Comparison of ENCODE assay signal across 8 mouse cellular contexts in genomic region chr7:100264934-100265333, GRCm38 (mm10). TPM values are rescaled to one million over a fixed set of nuclear protein-coding genes. Genes with fewer than 3 reads are reported as not detected.
DNase-seq lines count a peak whose midpoint lies in the region; ATAC-seq and TF ChIP-seq lines count a peak whose summit lies in the region.
"Not testable (repeated sequence)": the region's sequence is repeated elsewhere in the genome, so short reads cannot be mapped to it uniquely, and the experiment has no call there.

No protein-coding gene starts in this region.

- not testable (repeated sequence) for H3K27ac ChIP-seq in heart, embryonic 11.5 days (ENCODE audit: low read depth, low read length); heart, embryonic 14.5 days (replicated peaks in 1 of 2; ENCODE audit: control insufficient read depth in 1 of 2, insufficient read depth in 1 of 2, low read depth in 2 of 2, low read length in 2 of 2); intestine, postnatal 0 days (ENCODE audit: low read depth, low read length); lung, embryonic 14.5 days (ENCODE audit: low read depth)

- H3K36me3 ChIP-seq in E14TG2a.4 (ENCODE audit: insufficient read depth, low read length); heart, embryonic 11.5 days (ENCODE audit: control insufficient read depth, insufficient read depth, low read length); heart, embryonic 14.5 days (ENCODE audit: control insufficient read depth, insufficient read depth, low read length); intestine, postnatal 0 days (ENCODE audit: control insufficient read depth, insufficient read depth); lung, embryonic 14.5 days (ENCODE audit: insufficient read depth): not testable (repeated sequence)

- TF ChIP-seq CTCF in E14TG2a.4 (conservative IDR thresholded peaks at IDR 0.05; ENCODE audit: low read length) = peak; percentile 37
- peak; percentile 28; the same call in 1 of the 2 replicates for TF ChIP-seq CTCF in intestine, postnatal 0 days (IDR thresholded peaks at IDR 0.05; ENCODE audit: low read depth)
- TF ChIP-seq CTCF in lung, embryonic 14.5 days (IDR thresholded peaks at IDR 0.05; ENCODE audit: low read depth) = 0 out of 2 replicates have a peak, but pooled peaks have one; percentile 16

- DNase-seq in R1 (ENCODE audit: low read depth, low spot score) = peak; percentile 54
- DNase-seq in lung, embryonic 14.5 days = not testable (repeated sequence)

- WGBS in heart, embryonic 11.5 days (ENCODE audit: insufficient replicate concordance) = 37% methylated on average over 17 of the region's 17 CpGs
- WGBS in heart, embryonic 14.5 days = 36% methylated on average over 17 of the region's 17 CpGs
- WGBS in intestine, postnatal 0 days = 52% methylated on average over 17 of the region's 17 CpGs
- 43% methylated on average over 17 of the region's 17 CpGs for WGBS in lung, embryonic 14.5 days

- H3K27me3 ChIP-seq in E14TG2a.4 (ENCODE audit: insufficient read depth, low read length); heart, embryonic 11.5 days (ENCODE audit: control insufficient read depth, insufficient read depth, low read length); heart, embryonic 14.5 days (ENCODE audit: control insufficient read depth, insufficient read depth, low read length); intestine, postnatal 0 days (replicated peaks; ENCODE audit: control insufficient read depth, insufficient read depth, low read length); lung, embryonic 14.5 days (ENCODE audit: insufficient read depth, low read length): not testable (repeated sequence)

- peak overlapping the region; percentile 53; the same call in 1 of the 2 replicates for H3K4me3 ChIP-seq in E14TG2a.4 (replicated peaks; ENCODE audit: low read length)
- H3K4me3 ChIP-seq in heart, embryonic 11.5 days (ENCODE audit: low read depth, low read length); heart, embryonic 14.5 days (ENCODE audit: control insufficient read depth in 1 of 2, insufficient read depth in 1 of 2, low read depth in 1 of 2, low read length in 2 of 2); intestine, postnatal 0 days (ENCODE audit: low read depth, low read length); lung, embryonic 14.5 days (ENCODE audit: low read depth, low read length): not testable (repeated sequence)

- H3K4me2 ChIP-seq in heart, embryonic 11.5 days = peak overlapping the region; percentile 34; the same call in 1 of the 2 replicates
- 0 out of 2 replicates have a peak overlapping the region, but pooled peaks have one; percentile 12 for H3K4me2 ChIP-seq in heart, embryonic 14.5 days (ENCODE audit: low read length)
- not testable (repeated sequence) for H3K4me2 ChIP-seq in intestine, postnatal 0 days (replicated peaks; ENCODE audit: low read depth); lung, embryonic 14.5 days

- H3K9ac ChIP-seq in heart, embryonic 11.5 days (ENCODE audit: low read depth, low read length); heart, embryonic 14.5 days (ENCODE audit: low read length); intestine, postnatal 0 days (ENCODE audit: low read depth, low read length); lung, embryonic 14.5 days: not testable (repeated sequence)

- ATAC-seq in erythroblast, adult 5-6 weeks (replicated peaks; ENCODE audit: low FRiP score, poor library complexity, severe bottlenecking) = peak; percentile 48
- not testable (repeated sequence) for ATAC-seq in heart, embryonic 11.5 days (replicated peaks; ENCODE audit: insufficient number of reproducible peaks, low FRiP score, low TSS enrichment); heart, embryonic 14.5 days (ENCODE audit: insufficient number of reproducible peaks, insufficient read depth, low FRiP score, low read depth); intestine, postnatal 0 days; lung, embryonic 14.5 days (ENCODE audit: insufficient read depth)
- ATAC-seq in megakaryocyte-erythroid progenitor cell, adult 5-6 weeks (replicated peaks; ENCODE audit: low FRiP score, low TSS enrichment, poor library complexity, severe bottlenecking) = peak; percentile 65; the same call in 1 of the 2 replicates

- not testable (repeated sequence) for H3K9me3 ChIP-seq in E14TG2a.4 (ENCODE audit: low read length); heart, embryonic 11.5 days (replicated peaks; ENCODE audit: control insufficient read depth, low read length); heart, embryonic 14.5 days (ENCODE audit: control insufficient read depth, low read length); intestine, postnatal 0 days (ENCODE audit: control insufficient read depth); lung, embryonic 14.5 days (ENCODE audit: low read depth, low read length)

- H3K4me1 ChIP-seq in E14TG2a.4 (replicated peaks; ENCODE audit: low read depth, low read length); heart, embryonic 11.5 days (ENCODE audit: control insufficient read depth, insufficient read depth, low read length); heart, embryonic 14.5 days (ENCODE audit: control insufficient read depth in 2 of 2, insufficient read depth in 2 of 2, low read length in 2 of 2); intestine, postnatal 0 days (replicated peaks; ENCODE audit: control insufficient read depth, insufficient read depth, low read length); lung, embryonic 14.5 days (ENCODE audit: insufficient read depth): not testable (repeated sequence)

RNA-seq across cellular contexts. Expression of gene P4ha3, which starts 20.4 kb away (rescaled TPM):
- total RNA-seq in erythroblast, adult 5-6 weeks (2015; ENCODE audit: low replicate concordance) = not detected in 2 replicates
- not detected in 2 replicates for total RNA-seq in erythroblast, adult 5-6 weeks (2017; ENCODE audit: low replicate concordance)
- polyA plus RNA-seq in heart, embryonic 11.5 days (2014; fragmentation: Nextera tagmentation; extraction: Ambion mirVana) = 16.2 and 17.5 TPM in 2 replicates
- polyA plus RNA-seq in heart, embryonic 14.5 days (2014; fragmentation: Nextera tagmentation; extraction: Ambion mirVana) = 13.7 and 15.7 TPM in 2 replicates
- polyA plus RNA-seq in intestine, postnatal 0 days (2015; fragmentation: Nextera tagmentation; extraction: Ambion mirVana) = 0.67 and 1.6 TPM in 2 replicates
- polyA plus RNA-seq in lung, embryonic 14.5 days (2014; fragmentation: Nextera tagmentation; extraction: Ambion mirVana) = 21.2 and 22.0 TPM in 2 replicates
- total RNA-seq in megakaryocyte-erythroid progenitor cell, adult 5-6 weeks (2014; fragmentation: Nextera tagmentation) = not detected in 2 replicates
- 0.38 TPM in 1 of 2 replicates, not detected in the other for total RNA-seq in megakaryocyte-erythroid progenitor cell, adult 5-6 weeks (2017)

RNA-seq across cellular contexts. Expression of gene Pgm2l1, which starts 37.7 kb away (rescaled TPM):
- total RNA-seq in erythroblast, adult 5-6 weeks (2015; ENCODE audit: low replicate concordance) = 11.1 and 13.2 TPM in 2 replicates
- total RNA-seq in erythroblast, adult 5-6 weeks (2017; ENCODE audit: low replicate concordance) = 12.7 and 18.4 TPM in 2 replicates
- 2.2 and 2.6 TPM in 2 replicates for polyA plus RNA-seq in heart, embryonic 11.5 days (2014; fragmentation: Nextera tagmentation; extraction: Ambion mirVana)
- 1.7 and 2.1 TPM in 2 replicates for polyA plus RNA-seq in heart, embryonic 14.5 days (2014; fragmentation: Nextera tagmentation; extraction: Ambion mirVana)
- polyA plus RNA-seq in intestine, postnatal 0 days (2015; fragmentation: Nextera tagmentation; extraction: Ambion mirVana) = 1.0 and 1.3 TPM in 2 replicates
- polyA plus RNA-seq in lung, embryonic 14.5 days (2014; fragmentation: Nextera tagmentation; extraction: Ambion mirVana) = 2.2 and 2.6 TPM in 2 replicates
- total RNA-seq in megakaryocyte-erythroid progenitor cell, adult 5-6 weeks (2014; fragmentation: Nextera tagmentation) = 11.6 and 21.7 TPM in 2 replicates
- total RNA-seq in megakaryocyte-erythroid progenitor cell, adult 5-6 weeks (2017) = 13.7 and 18.0 TPM in 2 replicates
